Mouse (Mus musculus) layer of hippocampus, adult 8-10 months (tissue): ENCODE measurements at regions not wholly inside any gene's neighbourhood (a gene's known extent, or its start where the extent isn't known, plus 50 kb on each side); places are given as distances from the start of the nearest gene placed in this dataset.

ENCODE experiments used
- DNase-seq, 2 experiments: peaks; one replicate each; pipeline ENCODE4 v3.0.0; 2022; ENCODE audit warnings: low spot score in 2 of 2

DNA sequence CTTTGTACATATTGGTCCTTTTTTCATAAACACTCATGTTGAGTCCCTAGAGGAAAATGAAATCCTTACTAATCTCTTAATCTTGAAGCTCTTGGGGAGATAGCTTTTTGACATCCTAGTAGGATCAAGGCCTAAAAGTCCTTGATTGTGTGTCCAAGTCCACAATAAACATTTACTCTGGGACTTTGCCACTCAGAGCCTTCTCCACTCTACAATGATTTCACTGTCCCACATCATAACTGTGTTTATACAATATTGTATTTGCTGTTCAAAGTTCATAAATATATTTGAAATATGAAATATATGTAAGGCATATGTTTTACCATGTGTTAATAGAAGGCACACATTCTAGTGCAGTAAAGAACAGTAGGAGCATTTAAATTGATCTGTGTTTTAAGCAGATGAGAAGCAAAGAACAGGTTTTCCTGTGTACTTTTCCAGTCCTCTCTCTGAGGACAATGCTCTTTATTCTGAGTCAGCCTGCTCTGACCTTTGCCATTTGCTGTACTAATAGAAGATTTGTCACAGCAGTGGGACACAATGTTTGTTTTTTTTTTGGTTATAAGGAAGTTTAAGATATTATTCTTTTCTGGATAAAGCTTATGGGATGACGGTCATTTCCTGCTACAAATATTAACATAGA lies 130.7 kb upstream of the Gprin3 start:
- DNase-seq: no peak

DNA sequence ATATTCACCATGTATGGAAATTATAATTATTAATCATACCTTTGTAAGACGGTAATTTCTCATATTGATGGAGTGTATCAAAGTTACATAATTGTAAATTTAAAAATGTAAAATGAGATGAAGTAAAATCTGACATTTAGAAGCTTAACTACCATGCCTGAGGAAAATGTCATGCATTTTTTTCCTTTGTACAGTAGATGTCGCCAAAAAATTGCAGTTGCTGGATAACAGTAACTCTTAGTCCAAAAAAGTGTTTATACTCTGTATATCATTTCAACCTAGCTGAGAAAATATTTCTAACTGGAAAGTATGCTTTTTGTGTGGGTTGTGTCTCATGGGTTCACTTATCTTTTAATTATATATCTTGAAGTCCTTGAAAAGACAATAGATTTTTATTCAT lies 110.9 kb upstream of the Gprin3 start:
- DNase-seq: no peak

DNA sequence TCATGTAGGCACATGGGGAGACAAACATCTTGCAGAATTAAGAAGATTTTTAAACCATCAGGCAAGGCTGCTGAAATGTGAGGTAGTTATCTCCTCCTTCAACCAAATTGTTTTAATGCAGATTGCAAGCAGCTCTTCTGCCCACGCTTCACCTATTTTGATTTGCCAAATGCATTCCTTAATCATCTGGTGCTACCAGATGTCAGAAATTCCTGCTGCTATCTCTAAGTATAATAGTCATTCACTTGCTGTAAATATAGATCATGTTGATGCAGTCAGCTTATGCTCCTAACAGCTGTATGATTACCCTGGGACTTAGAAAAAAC lies 98.8 kb upstream of the Gprin3 start:
- DNase-seq: peak in 1 of 2 experiments; percentile 7

DNA sequence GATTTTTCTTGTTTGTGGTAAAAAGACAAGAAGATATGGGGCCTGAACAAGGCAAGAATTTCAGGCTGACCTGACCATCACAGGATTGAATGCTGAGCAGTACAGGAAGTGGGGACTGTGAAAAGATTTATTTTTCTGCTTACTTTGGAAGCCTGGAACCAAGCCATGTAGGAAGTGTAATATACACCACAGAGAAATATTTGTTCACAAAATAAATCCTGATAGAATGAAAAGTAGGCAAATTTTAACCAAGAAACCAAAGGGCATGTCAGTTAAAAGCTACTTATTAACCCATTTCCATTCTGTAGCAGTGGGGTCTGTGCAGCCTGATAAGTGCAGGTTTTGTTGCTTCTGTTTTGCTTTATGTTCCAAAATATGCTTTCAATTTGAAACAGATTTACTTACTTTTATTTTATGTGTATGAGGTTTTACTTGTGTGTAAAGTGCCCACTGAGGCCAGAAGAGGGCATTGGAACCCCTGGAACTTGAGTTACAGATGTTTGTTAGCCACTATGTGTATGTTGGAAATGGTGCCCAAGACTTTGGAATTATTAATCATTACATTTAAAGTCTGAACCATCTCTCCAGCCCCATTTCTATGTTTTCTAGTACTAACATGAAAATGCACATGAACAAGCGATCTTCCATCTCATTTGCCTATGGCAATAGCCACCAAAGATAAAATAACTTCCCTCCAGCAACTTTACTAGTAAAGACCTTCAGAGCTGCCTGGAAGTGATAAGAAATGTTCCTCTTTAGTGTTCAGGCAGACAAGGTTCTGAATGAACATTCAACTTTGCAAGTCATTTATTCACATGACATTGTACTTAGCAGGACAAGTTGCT lies 98.2 kb upstream of the Gprin3 start:
- no peak for DNase-seq

- DNase-seq: no peak
Observed at GRCm38 (mm10) chr6:59522960-59523359, 96.9 kb upstream of the Gprin3 start.

- DNase-seq: peak; percentile 13 to 28
Observed at GRCm38 (mm10) chr6:59500818-59501217, 74.7 kb upstream of the Gprin3 start.

- no peak for DNase-seq
Observed at GRCm38 (mm10) chr6:59498800-59499199, 72.7 kb upstream of the Gprin3 start.

DNA sequence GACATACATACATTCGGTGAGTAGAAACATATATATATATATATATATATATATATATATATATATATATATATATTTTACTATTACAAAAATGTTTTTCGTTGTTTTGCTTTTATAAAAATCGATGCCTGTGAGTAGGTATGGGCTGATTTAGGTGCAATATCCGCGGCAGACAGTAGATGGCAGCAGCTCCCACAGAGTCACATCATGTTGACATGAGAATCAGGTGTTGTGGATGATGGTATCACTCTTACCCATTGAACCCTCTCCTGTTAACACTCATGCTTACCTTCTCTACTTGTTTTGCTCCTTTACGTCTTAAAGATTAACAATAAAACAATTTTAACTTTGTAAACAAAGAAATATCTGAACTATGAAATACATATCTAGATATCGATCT lies 72.0 kb upstream of the Gprin3 start:
- DNase-seq: peak; percentile 23 to 70

DNA sequence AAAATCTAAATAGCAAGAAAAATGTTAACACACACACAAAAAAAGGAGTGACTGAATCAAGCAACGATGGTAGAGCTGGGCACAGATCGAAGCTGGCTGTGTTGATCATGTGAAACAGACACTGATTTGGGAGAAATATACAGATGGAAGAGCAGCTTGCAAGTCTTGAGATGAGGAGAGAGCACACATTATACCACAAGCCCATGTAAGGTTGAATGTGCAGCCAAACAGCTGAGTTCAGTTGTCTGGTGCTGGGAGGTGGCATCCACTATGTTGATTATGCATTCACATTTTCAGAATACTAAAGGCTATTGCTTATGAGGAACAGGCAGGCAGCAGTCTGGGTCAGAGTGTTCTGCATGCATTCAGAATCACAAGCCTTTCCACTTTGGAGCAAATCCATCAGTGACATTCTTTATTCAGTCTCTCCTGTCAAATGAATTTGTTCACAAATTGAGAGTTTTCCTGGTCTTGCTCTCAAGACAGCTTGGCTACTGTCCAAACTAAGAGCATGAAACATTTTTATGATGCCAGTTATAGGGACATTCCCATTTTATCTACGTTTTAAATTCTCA lies 63.0 kb upstream of the Gprin3 start:
- peak; percentile 24 to 38 for DNase-seq

DNA sequence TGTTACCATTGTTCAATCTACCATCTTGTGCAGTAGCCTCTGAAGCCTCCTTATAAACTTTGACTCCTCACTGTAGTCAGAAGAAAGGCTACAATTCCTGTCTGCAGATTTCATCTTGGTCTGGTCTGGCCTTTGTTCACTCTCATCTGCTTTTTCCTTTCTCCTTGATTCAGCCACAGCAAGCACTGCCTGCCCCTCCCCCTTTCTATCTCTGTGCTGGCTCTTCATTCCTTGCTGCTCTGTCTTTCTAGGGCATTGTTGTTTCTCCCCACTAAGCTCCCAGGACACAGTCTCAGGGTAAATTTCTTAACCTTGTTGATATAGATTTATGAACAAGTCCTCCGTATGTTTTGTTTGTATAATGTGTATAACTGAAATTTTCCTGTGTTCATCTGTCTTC lies 62.3 kb upstream of the Gprin3 start:
- no peak for DNase-seq

DNA sequence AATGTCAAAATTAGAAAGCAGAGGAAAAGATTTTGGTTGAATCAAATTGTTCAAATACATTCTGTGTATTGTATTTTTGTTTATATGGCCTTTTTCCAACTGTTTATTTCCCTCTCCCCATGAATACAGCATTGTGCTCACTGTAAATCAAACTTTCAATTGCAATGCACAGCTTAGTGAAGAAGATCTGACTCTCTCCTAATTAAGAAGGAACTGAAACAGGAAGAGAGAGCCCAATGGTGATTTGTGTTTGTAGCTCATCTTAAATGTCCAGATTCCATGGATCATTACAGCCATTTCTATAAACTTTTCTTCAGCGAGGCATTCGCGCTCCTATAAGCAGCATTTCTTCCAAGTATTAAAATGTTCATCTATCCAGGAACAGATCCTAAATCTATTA lies 57.9 kb upstream of the Gprin3 start:
- no peak for DNase-seq

GRCm38 (mm10) chr6:59483587-59483986 lies 57.5 kb upstream of the Gprin3 start:
- peak; percentile 16 to 50 for DNase-seq
